Mouse (Mus musculus) C2C12 (cell line): Measurements from ENCODE around the gene Nipa2.

ENCODE experiments used
- CEBPB ChIP-seq: IDR thresholded peaks from one replicate; pipeline ENCODE4 v1.6.1; 2011; ENCODE audit warnings: low read depth, mild to moderate bottlenecking, control low read depth, moderate library complexity
- CTCF ChIP-seq: IDR thresholded peaks from one replicate; pipeline ENCODE4 v1.5.1; 2011; ENCODE audit not compliant: control insufficient read depth, insufficient read depth, insufficient read length
- FOSL1 ChIP-seq: IDR thresholded peaks from one replicate; pipeline ENCODE4 v1.8.0; 2011; ENCODE audit warnings: mild to moderate bottlenecking, low read length; ENCODE audit not compliant: poor library complexity, insufficient read depth, severe bottlenecking
- MAX ChIP-seq: IDR thresholded peaks from one replicate; pipeline ENCODE4 v1.6.1; 2011; ENCODE audit warnings: mild to moderate bottlenecking, control low read depth
- MYOD1 ChIP-seq: IDR thresholded peaks from one replicate; pipeline ENCODE4 v1.6.1; 2011; ENCODE audit warnings: low read depth; ENCODE audit not compliant: control insufficient read depth, insufficient read length
- MYOG ChIP-seq: IDR thresholded peaks from one replicate; pipeline ENCODE4 v1.6.1; 2011; ENCODE audit not compliant: control insufficient read depth, insufficient read length; ENCODE audit errors: extremely low read depth
- USF1 ChIP-seq: IDR thresholded peaks from one replicate; pipeline ENCODE4 v1.6.1; 2011; ENCODE audit warnings: low read depth, mild to moderate bottlenecking, control low read depth, moderate library complexity

DNA sequence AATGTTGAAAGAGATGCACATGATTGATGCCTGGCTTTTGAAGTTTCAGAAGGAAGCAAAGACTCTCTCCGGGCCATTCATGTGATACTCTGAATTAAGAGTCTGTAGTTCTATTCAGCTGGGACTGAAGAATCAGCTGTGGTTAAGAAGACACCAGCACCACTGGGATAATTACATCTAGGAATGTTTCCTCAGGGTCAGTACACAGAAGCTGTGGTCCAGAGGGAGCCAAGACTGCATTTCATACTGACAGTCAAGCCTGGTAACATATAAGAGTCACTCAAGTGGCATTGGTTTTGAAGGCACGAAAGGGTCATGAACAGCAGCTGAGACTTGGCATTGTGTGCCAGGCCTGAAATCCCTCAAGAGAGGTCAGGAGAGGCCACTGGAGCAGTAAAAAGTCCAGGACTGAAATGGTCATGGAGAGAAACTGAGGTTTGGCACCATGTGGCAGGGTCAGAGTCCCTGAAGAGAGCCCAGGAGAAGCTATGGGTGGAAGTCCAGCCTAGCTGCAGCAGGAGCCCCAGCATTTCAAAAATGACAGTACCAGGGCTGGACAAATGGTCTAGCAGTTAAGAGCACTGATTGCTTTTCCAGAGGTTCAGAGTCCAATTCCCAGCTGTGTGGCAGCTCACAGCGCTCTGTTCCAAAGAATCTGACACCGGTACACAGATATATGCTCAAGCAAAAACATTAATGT, 48.2 kb upstream of the Nipa2 start:
- TF ChIP-seq CTCF (no peak), USF1 (no peak), FOSL1 (no peak), MAX (no peak), MYOD1 (no peak), CEBPB (no peak), MYOG (no peak)
